Mouse (Mus musculus): ENCODE results near the gene Bin2.

Gene Bin2

DNA sequence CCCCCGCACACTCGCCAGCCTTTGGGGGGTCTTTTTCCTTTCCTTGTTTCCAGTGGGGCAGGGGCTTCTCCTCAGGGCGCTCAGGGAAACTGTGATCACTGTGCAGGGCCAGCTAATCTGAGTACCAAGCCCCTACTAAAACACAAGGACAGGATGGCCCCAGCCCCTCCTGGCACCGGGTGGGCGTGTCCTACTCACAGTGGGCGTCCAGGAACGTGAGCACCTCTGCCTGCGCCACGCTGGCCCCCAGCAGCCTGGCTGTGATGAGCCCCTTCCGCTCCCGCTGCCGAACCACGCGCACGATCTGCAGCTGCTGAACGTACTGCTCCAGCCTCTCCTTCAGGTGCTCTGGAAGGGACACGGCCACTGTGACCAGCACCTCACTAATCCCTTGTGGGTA, 34.6 kb upstream of the Bin2 start:
- H3K4me1 ChIP-seq (replicated peaks; ENCODE audit: low read depth, low read length): peaks cover 61% of the 10 kb centered on the region
- no peaks in the 10 kb centered on the region for H3K9me3 ChIP-seq (ENCODE audit: low read length)
- H3K4me3 ChIP-seq (replicated peaks; ENCODE audit: low read length): peak overlapping the region; percentile 41
- H3K27me3 ChIP-seq (ENCODE audit: insufficient read depth, low read length): peaks cover 10% of the 10 kb centered on the region; the same call in 1 of the 2 replicates
- TF ChIP-seq CTCF (conservative IDR thresholded peaks at IDR 0.05; ENCODE audit: low read length) (no peak), POU5F1 (IDR thresholded peaks at IDR 0.05; ENCODE audit: borderline replicate concordance, low read length) (no peak), NANOG (IDR thresholded peaks at IDR 0.05; ENCODE audit: borderline replicate concordance, low read length) (no peak)
- peaks cover 21% of the 10 kb centered on the region for H3K36me3 ChIP-seq (ENCODE audit: insufficient read depth, low read length)

DNA sequence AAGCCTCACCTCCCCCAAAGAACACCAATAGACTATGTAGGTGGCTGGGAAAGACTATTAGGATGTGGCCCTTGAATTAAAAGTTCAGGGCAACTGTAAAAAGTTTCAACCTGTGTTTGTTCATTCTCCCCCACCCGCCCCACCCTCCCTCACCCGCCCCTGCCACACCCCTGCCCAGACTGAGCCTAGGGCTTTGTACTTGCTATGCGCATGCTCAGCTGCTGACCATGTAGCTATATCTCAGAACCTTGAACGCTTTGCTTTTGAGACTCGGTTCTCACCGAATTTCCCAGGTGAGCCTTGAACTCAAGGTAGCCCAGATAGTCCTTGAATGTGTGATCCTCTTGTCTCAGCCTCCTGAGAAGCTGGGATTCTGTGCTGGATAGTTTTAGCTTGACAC, 32.5 kb upstream of the Bin2 start:
- Histone ChIP-seq H3K27me3 (ENCODE audit: insufficient read depth, low read length) (peaks cover 15% of the 10 kb centered on the region; the same call in 1 of the 2 replicates), H3K4me3 (replicated peaks; ENCODE audit: low read length) (no peak overlapping the region), H3K9me3 (ENCODE audit: low read length) (no peaks in the 10 kb centered on the region), H3K36me3 (ENCODE audit: insufficient read depth, low read length) (peaks cover 21% of the 10 kb centered on the region), H3K4me1 (replicated peaks; ENCODE audit: low read depth, low read length) (peaks cover 75% of the 10 kb centered on the region)
- TF ChIP-seq POU5F1 (IDR thresholded peaks at IDR 0.05; ENCODE audit: borderline replicate concordance, low read length) (no peak), CTCF (conservative IDR thresholded peaks at IDR 0.05; ENCODE audit: low read length) (no peak), NANOG (IDR thresholded peaks at IDR 0.05; ENCODE audit: borderline replicate concordance, low read length) (no peak)

DNA sequence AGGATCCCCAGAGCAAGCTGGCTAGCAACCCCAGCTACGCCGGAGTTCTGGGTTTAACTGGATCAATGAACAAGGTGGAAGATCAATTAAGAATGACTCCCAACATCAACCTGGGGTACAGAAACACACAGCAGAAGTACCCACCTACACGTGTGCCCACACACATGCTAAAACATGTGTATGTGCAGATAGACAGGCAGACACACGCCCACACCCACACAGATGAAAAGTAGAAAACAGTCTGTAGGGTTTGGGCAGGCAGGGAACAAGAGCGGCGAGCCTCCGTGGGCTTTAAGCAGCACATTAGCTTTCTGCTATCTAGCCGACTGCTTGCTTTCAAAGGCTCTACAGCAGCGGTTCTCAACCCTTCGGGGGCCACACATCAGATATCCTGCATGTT, 31.8 kb upstream of the Bin2 start:
- TF ChIP-seq CTCF (conservative IDR thresholded peaks at IDR 0.05; ENCODE audit: low read length): no peak
- Histone ChIP-seq H3K4me3 (replicated peaks; ENCODE audit: low read length) (no peak overlapping the region), H3K27me3 (ENCODE audit: insufficient read depth, low read length) (peaks cover 18% of the 10 kb centered on the region; the same call in 1 of the 2 replicates)

DNA sequence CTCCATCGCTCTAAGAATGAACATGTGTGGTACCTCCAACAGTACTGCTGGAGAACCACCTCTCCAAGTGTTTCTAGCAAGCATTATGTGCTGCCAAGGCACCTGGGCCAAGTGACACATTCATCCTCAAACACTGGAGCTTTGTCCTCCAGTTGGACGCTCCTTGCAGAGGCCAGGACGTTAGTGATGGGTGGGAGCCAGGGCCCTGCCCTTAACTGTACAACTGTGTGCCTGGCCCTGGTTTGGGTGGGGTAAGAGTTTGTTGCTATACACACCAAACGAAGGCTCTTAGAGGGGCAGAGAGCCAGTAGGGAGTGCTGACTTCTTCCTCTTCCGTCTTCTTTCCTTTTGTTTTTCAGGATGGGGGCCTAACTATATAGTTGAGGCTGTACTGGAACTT, 31.1 kb upstream of the Bin2 start:
- Histone ChIP-seq H3K4me1 (replicated peaks; ENCODE audit: low read depth, low read length) (peaks cover 66% of the 10 kb centered on the region), H3K9me3 (ENCODE audit: low read length) (no peaks in the 10 kb centered on the region), H3K4me3 (replicated peaks; ENCODE audit: low read length) (no peak overlapping the region), H3K36me3 (ENCODE audit: insufficient read depth, low read length) (peaks cover 26% of the 10 kb centered on the region), H3K27me3 (ENCODE audit: insufficient read depth, low read length) (peaks cover 18% of the 10 kb centered on the region; the same call in 1 of the 2 replicates)
- TF ChIP-seq POU5F1 (IDR thresholded peaks at IDR 0.05; ENCODE audit: borderline replicate concordance, low read length) (no peak), NANOG (IDR thresholded peaks at IDR 0.05; ENCODE audit: borderline replicate concordance, low read length) (no peak), CTCF (conservative IDR thresholded peaks at IDR 0.05; ENCODE audit: low read length) (no peak)

More for the DNA sequence above, 31.8 kb upstream of the Bin2 start:
- peaks cover 71% of the 10 kb centered on the region for H3K4me1 ChIP-seq (replicated peaks; ENCODE audit: low read depth, low read length)
- H3K9me3 ChIP-seq (ENCODE audit: low read length): no peaks in the 10 kb centered on the region
- H3K36me3 ChIP-seq (ENCODE audit: insufficient read depth, low read length): peaks cover 25% of the 10 kb centered on the region

DNA sequence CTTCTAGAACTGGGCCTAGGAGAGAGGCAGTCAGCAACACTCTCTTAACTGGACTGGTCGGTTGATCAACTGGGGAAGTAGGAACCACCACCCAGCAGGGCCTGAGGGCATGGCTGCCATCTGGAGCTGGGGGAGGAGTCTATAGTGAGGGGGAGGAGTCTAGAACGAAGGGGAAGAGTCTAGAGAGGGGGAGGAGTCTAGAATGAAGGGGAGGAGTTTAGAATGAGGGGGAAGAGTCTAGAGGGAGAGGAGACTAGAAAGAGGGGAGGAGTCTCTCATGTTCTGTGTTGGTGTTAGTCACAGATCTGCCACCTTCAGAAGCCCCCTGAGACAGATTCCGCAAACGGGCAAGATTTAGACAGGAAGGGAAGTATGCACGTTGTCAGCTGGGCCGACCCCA, 30.0 kb upstream of the Bin2 start:
- peaks cover 18% of the 10 kb centered on the region; the same call in 1 of the 2 replicates for H3K27me3 ChIP-seq (ENCODE audit: insufficient read depth, low read length)
- peaks cover 64% of the 10 kb centered on the region for H3K4me1 ChIP-seq (replicated peaks; ENCODE audit: low read depth, low read length)
- H3K9me3 ChIP-seq (ENCODE audit: low read length): no peaks in the 10 kb centered on the region
- no peak overlapping the region for H3K4me3 ChIP-seq (replicated peaks; ENCODE audit: low read length)
- TF ChIP-seq NANOG (IDR thresholded peaks at IDR 0.05; ENCODE audit: borderline replicate concordance, low read length): no peak
- no peak for TF ChIP-seq CTCF (conservative IDR thresholded peaks at IDR 0.05; ENCODE audit: low read length)
- TF ChIP-seq POU5F1 (IDR thresholded peaks at IDR 0.05; ENCODE audit: borderline replicate concordance, low read length): no peak
- peaks cover 29% of the 10 kb centered on the region for H3K36me3 ChIP-seq (ENCODE audit: insufficient read depth, low read length)

DNA sequence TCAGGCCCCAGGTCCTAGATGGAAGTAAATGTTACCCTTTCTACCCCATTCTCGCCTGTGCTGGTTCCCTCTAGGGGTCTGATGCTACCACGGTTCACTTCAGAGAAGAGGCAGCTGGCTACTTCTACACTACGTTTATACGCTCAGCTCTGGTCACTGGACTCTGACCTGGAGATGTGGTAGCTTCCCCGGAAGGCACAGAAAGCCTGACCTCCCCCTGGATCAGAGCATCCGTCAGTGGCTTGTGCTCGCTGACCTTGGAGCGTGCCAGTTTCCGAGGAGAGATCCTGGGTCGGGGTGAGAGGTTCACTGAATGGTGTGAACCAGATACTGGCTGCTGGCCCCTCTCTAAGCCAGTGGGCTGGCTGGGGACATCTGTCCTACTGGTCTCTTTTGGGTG, 28.7 kb upstream of the Bin2 start:
- TF ChIP-seq NANOG (IDR thresholded peaks at IDR 0.05; ENCODE audit: borderline replicate concordance, low read length) (no peak), POU5F1 (IDR thresholded peaks at IDR 0.05; ENCODE audit: borderline replicate concordance, low read length) (no peak), CTCF (conservative IDR thresholded peaks at IDR 0.05; ENCODE audit: low read length) (no peak)
- Histone ChIP-seq H3K36me3 (ENCODE audit: insufficient read depth, low read length) (peaks cover 34% of the 10 kb centered on the region), H3K4me1 (replicated peaks; ENCODE audit: low read depth, low read length) (peaks cover 51% of the 10 kb centered on the region), H3K27me3 (ENCODE audit: insufficient read depth, low read length) (peaks cover 13% of the 10 kb centered on the region), H3K4me3 (replicated peaks; ENCODE audit: low read length) (no peak overlapping the region), H3K9me3 (ENCODE audit: low read length) (no peaks in the 10 kb centered on the region)

DNA sequence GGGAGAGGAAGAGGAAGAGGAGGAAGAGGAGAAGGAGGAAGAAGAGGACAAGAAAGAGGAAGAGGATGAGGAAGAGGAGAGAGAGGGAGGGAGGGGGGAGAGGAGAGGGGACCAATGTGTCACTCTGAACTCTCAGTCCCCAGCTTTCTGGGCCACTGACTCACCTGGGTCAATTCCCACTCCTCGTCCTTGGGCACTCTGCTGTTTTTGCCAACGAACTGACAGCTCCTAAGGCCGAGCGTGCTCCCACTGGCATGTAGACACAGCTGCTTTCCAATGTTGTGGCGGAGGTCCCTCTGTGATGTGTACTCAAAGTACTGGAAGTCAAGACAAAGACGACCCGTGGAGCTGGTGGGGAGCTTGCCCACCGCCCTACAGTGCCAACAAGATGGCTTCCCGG, 25.1 kb upstream of the Bin2 start:
- Histone ChIP-seq H3K9me3 (ENCODE audit: low read length) (peaks cover 4% of the 10 kb centered on the region; the same call in 1 of the 2 replicates), H3K27me3 (ENCODE audit: insufficient read depth, low read length) (peaks cover 12% of the 10 kb centered on the region), H3K4me3 (replicated peaks; ENCODE audit: low read length) (no peak overlapping the region), H3K4me1 (replicated peaks; ENCODE audit: low read depth, low read length) (peaks cover 18% of the 10 kb centered on the region), H3K36me3 (ENCODE audit: insufficient read depth, low read length) (peaks cover 26% of the 10 kb centered on the region)
- TF ChIP-seq POU5F1 (IDR thresholded peaks at IDR 0.05; ENCODE audit: borderline replicate concordance, low read length) (no peak), NANOG (IDR thresholded peaks at IDR 0.05; ENCODE audit: borderline replicate concordance, low read length) (no peak), CTCF (conservative IDR thresholded peaks at IDR 0.05; ENCODE audit: low read length) (no peak)

DNA sequence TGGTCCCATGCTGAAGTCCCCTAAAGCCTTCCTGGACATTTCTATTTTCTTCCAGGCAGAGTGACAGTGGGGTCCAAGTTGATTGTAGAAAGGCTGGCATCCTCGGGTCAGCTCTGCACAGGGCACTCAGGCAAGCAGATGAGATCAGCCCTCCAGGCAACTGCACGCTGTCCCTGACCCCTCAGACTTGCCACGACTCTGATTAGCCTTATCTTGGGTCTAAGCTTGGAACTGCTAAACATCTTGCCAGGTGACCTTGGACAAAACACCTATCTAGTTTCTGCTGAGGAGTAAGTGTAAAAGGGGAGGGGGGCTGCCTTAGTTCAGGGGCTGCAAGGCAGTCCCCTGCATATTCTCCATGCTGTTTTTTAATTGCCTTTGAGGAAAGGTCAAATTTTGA, 22.6 kb upstream of the Bin2 start:
- Histone ChIP-seq H3K36me3 (ENCODE audit: insufficient read depth, low read length) (peaks cover 26% of the 10 kb centered on the region), H3K27me3 (ENCODE audit: insufficient read depth, low read length) (peaks cover 22% of the 10 kb centered on the region), H3K9me3 (ENCODE audit: low read length) (peaks cover 4% of the 10 kb centered on the region; the same call in 1 of the 2 replicates), H3K4me3 (replicated peaks; ENCODE audit: low read length) (no peak overlapping the region), H3K4me1 (replicated peaks; ENCODE audit: low read depth, low read length) (peaks cover 8% of the 10 kb centered on the region)
- no peak for TF ChIP-seq CTCF (conservative IDR thresholded peaks at IDR 0.05; ENCODE audit: low read length)
- no peak for TF ChIP-seq POU5F1 (IDR thresholded peaks at IDR 0.05; ENCODE audit: borderline replicate concordance, low read length)
- TF ChIP-seq NANOG (IDR thresholded peaks at IDR 0.05; ENCODE audit: borderline replicate concordance, low read length): no peak

DNA sequence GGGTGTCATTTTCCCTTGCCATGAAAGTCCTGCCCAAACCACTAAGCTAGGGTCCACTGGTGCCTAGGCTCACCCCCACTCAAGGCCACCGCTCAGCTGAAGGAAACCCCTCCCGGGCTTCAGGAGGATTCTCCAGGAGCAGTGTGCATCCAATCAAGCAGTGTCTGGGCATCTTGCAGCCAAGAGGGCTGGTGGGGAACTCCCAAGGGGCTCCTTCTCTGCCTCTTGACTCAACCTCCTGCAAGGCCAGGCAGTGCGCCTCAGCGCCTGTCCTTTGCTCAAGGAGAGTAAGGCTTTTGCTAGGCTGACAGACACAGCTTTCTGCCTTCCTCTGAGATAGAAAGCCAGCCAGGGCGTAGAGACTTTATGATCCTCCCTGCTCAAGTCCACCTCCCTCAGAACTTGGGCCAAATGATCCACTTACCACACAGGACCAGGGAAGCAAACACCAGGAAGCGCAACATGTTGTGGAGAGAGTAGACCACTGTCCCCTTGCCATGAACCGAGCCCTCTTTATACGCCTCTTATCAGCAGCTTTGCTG, 18.1 kb upstream of the Bin2 start, which contains the start of gene Cela1:
Gene Cela1 (minus strand): TSS at position 492 of the 542 bp plus-strand sequence.
- H3K4me3 ChIP-seq (replicated peaks; ENCODE audit: low read length): no peak within 1 kb of the TSS
- peaks cover 38% of the 10 kb centered on the region for H3K27me3 ChIP-seq (ENCODE audit: insufficient read depth, low read length)
- TF ChIP-seq NANOG (IDR thresholded peaks at IDR 0.05; ENCODE audit: borderline replicate concordance, low read length) (no peak), POU5F1 (IDR thresholded peaks at IDR 0.05; ENCODE audit: borderline replicate concordance, low read length) (no peak), CTCF (conservative IDR thresholded peaks at IDR 0.05; ENCODE audit: low read length) (no peak)
- H3K4me1 ChIP-seq (replicated peaks; ENCODE audit: low read depth, low read length): peaks cover 27% of the 10 kb centered on the region
- H3K9me3 ChIP-seq (ENCODE audit: low read length): peaks cover 4% of the 10 kb centered on the region; the same call in 1 of the 2 replicates
- no peaks in the 10 kb centered on the region for H3K36me3 ChIP-seq (ENCODE audit: insufficient read depth, low read length)

Measured in E14TG2a.4 (cell line).